Mouse (Mus musculus) gastrocnemius, postnatal 25 days (tissue): Measurements from ENCODE around the gene Prkca. TPM values are rescaled to one million over a fixed set of nuclear protein-coding genes. Genes with fewer than 3 reads are reported as not detected.
"Not testable (repeated sequence)": the region's sequence is repeated elsewhere in the genome, so short reads cannot be mapped to it uniquely, and the experiment has no call there.

ENCODE experiments used
- DNase-seq: peaks from one replicate; pipeline ENCODE4 v3.0.0; 2022
- total RNA-seq, 2 experiments: library from RNA; stranded (reverse); gene quantifications; 1 replicate in 1 of 2; 2 replicates in 1 of 2; pipeline ENCODE4 v1.2.3; 2021

The Prkca gene
- total RNA-seq, 2 experiments from 2014 or later: 46.3 to 48.9 TPM

DNA sequence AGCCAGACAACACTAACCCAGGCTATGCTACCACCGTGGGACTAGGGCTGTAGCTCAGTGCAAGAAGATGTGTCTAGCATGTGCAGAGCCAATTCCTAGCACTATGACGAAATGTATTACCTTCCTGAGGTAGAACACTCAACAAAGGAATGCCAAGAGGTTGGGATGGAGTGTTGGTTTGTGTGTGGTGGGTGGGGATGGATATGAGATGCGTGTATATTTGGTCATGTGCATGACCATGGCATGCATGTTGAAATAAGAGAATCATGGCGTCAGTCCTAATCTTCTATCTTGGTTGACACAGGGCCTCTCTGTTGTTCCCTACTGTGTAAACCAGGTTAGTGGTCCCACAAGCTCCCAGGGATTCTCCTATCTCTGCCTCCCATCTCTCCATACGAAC is 225.5 kb downstream of the Prkca start:
- DNase-seq: no peak

DNA sequence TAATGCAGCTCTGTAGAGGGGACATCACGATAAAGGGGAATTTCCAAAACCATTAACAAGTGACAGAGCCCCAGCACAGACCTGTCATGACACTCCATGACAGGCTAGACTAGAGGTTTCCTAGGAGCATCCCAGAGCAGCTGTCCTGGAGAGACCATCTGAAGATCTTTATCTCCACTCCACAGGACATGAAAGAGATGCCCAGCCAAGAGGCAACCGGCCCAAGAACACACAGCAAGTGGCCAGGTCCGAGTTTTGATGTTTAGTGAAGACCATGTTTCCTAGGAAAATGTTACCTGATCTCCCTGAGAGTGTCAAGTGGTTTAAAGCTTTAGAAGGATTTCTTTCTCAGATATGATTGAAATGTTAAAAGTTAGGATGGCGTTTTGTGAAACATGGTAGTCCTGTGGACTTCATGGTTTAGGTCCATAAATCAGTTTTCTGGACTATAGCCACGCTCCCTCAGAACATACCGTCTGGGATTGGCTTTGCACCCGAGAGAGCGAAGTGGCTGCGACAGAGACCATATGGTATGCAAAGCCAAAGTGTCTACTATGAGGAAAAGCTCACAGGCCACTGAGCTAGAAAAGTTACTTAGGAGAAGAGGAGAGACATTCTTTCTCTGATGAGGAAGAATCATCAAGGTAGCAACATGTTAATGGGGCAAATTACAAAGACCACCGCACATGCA is 226.2 kb downstream of the Prkca start:
- DNase-seq: no peak

GRCm38 (mm10) chr11:108114091-108114490 is 229.6 kb downstream of the Prkca start:
- no peak for DNase-seq

DNA sequence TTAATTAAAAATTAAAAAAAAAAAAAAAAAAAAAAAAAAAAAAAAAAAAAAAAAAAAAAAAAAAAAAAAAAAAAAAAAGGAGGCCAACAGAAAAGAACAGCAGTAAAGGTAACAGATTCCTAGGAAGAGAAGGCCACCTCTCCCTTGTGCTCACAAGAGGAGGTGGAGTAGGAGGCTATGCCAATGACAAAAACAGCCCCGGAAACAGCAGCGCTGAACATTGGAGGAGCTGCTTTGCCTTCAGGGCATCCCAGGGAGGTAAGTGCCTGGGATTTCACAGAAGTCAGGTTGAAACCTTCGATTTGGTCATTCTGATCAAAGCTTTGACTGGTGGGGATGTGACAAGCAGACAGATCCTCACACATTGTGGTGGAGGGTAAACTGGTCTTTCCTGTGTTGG is 231.3 kb downstream of the Prkca start:
- DNase-seq: no peak

GRCm38 (mm10) chr11:108104085-108104484 is 239.6 kb downstream of the Prkca start:
- DNase-seq: no peak

- no peak for DNase-seq
Observed at GRCm38 (mm10) chr11:108101280-108101950, 242.3 kb downstream of the Prkca start.

GRCm38 (mm10) chr11:108098306-108098705 is 245.4 kb downstream of the Prkca start:
- no peak for DNase-seq

GRCm38 (mm10) chr11:108094796-108095195 is 248.9 kb downstream of the Prkca start:
- DNase-seq: no peak

DNA sequence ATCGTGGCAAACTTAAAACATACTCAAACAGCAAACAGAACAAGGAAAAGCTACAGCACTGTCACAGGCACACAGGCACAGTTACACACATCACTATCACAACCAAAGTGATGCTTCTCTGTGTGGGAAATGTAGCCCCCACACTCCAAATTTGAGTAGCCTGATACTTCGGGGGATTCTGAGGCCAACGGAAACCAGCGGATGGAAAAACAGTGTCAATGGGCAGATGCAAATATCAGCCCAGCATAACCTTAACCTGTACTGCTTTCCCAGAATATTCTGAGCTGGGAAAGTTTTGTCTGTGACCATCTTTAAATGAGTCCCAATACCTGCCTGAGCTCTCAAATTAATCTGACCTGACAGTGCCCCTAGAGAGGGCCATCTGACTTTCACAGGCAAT is 250.5 kb downstream of the Prkca start:
- DNase-seq: no peak

DNA sequence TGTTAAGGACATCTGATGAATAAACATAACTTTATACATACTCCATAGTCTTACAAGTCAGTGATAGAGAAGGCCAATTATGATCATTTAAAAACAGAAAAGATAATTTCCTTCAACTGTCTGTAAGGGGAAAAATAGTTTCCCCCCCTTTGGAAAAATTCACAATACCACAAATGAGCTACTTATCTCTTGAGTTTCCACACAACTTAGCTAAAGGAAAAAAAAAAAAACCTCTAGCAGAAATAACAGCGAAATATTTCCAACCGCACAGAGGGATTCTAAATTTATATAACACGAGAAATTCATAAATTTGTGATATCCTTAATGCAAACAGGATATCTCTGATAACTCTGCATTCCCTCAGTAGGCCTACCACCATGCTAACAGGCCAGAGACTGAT is 252.5 kb downstream of the Prkca start:
- no peak for DNase-seq

GRCm38 (mm10) chr11:108090706-108091105 is 253.0 kb downstream of the Prkca start:
- no peak for DNase-seq

GRCm38 (mm10) chr11:108088063-108088462 is 255.7 kb downstream of the Prkca start:
- DNase-seq: no peak

DNA sequence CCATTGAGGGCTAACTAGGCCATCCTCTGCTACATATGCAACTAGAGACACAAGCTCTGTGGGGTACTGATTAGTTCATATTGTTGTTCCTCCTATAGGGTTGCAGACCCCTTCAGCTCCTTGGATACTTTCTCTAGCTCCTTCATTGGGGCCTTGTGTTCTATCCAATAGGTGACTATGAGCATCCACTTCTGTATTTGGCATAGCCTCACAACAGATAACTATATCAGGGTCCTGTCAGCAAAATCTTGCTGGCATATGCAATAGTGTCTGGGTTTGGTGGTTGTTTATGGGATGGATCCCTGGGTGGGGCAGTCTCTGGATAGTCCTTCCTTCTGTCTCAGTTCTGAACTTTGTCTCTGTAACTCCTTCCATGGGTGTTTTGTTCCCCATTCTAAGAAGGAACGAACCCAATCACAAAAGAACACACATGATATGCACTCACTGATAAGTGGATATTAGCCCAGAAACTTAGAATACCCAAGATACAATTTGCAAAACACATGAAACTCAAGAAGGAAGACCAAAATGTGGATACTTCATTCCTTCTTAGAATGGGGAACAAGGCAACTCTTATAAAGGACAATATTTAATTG is 256.5 kb downstream of the Prkca start:
- DNase-seq: not testable (repeated sequence)

DNA sequence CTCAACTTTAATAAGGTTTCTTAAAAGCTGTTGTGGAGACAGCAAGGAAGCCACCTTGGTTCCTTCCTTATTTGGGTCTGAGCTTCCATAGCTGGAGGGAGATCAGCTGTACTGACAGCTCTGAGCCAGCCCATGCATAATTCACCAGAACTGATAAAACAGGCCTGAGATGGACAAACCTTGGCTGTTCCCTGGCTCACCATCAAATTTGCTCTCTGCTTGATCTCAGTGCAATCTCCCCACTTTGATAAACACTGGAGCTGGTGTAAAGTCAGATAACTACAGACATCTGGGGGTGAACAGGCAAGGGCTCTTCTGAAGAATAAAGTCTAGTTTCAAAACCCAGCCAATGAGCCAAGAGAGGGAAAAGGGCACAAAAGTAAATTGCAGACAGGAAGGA is 261.1 kb downstream of the Prkca start:
- no peak for DNase-seq

DNA sequence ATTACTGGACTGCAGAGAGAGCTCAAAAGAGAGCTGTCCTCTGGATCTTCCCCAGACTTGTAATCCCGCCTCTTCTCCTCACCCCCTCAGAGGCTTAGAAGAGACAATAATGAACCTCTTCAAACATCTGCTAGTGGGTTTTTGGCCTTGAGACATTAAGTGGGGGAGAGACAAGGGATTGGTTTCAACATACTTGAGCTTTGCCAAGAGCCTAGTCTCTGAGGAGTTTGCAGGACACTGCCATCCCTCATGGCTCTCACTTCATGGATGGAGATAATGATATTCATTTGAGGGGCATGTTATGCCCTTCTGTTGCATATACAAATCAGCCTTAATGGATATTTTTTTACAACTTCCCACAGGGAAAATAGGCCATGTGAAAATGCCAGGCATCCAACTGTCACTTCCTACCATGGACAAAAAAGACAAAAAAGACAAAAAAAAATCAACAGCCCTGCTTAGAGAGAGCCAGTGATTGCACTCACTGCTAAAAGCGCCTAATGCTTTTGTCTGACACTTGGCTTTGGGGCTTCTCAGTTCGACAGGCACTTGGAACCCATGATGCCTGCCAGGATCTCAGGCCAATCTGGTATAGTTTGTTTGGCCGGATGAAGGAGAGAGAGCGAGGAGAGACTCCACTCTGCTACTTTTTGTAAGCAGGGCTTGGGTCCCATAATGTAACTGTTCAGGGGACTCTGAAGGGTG is 263.6 kb downstream of the Prkca start:
- DNase-seq: peak; percentile 32

- no peak for DNase-seq
Observed at GRCm38 (mm10) chr11:108079454-108079853, 264.3 kb downstream of the Prkca start.

DNA sequence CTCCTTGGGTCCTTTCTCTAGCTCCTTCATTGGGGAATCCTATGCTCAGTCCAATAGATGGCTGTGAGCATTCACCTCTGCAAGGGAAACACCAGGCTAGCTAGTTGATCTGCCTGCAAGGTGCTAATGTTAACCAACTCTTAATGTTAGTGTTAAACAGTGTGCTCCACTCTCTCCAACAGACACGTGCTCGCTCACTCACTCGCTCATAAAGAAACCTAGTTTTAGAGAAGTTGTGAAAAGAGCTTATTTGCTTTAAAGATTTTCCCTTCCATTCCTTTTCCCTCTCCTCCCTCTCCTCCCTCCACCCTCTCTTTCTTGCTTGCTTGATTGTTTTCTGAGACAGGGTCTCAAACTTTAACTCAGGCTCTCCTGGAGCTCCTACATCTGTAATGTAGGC is 266.2 kb downstream of the Prkca start:
- DNase-seq: no peak

DNA sequence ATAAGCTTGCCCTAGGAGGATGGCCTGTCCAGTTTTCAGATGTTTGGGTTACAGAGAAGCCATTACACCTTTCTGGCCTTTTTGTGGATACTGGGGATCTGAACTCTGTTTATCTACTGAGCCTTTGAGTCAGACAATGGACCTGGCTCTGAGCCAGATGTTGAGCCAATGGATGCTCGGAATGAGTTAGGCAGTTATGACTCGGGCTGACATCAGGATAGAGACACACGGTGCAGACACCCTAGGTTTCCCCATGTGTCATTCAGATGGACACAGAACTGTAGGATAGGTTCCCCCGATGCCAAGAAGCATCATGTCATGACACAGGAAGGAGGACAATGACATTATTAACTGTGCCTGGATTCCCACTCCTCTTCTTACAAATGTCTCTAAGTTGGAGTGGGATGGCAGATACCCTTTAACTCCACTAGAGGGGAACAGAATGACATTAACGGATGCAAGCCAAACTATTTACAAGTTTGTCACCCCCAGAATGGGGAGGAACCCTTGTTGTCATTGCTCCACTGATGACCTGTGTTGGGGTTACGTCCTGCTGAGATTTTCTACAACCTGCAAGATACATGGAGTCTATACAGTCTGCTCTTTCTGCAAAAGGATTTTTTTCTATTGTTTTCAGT is 271.0 kb downstream of the Prkca start:
- DNase-seq: no peak

DNA sequence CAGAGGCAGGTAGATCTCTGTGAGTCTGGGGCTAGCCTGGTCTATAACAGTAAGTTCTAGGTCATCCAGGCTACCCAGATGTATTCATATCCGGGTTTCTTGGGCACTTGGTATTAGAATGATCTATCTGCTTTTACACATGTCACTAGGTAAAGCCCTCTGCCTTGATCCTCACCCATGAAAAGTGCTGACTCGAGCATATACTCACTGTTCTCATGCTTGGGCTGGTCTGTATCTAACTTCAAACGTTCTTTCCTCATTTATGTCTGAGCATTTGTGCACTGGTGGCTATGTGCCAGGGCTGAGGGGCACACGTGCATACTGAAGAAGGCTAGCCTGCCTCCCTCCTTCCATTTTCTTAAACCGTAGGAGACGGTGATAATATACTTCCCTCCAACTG is 272.5 kb downstream of the Prkca start:
- DNase-seq: no peak

- DNase-seq: no peak
Observed at GRCm38 (mm10) chr11:108070038-108070437, 273.7 kb downstream of the Prkca start.

DNA sequence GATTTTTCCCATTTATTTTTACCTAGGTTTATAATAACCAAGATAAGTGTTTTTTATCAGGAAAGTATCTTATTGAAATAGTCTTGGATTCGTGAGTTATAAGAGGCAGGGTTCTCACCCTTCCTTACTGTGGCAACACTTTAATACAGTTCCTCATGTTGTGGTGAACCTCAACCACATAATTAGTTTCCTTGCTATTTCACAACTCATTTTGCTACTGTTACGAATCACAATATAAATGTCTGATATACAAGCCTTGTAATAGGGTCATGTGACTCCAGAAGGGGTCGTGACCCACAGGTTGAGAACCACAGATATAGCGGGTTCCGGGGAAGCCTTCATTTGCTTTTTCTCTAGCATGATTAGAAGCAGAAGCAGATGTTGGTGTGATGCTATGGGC is 275.3 kb downstream of the Prkca start:
- DNase-seq: no peak

GRCm38 (mm10) chr11:108067161-108067560 is 276.6 kb downstream of the Prkca start:
- no peak for DNase-seq

- no peak for DNase-seq
Observed at GRCm38 (mm10) chr11:108064401-108064800, 279.3 kb downstream of the Prkca start.
